8 mouse cellular contexts compared by ENCODE assay signal in the genomic region with DNA sequence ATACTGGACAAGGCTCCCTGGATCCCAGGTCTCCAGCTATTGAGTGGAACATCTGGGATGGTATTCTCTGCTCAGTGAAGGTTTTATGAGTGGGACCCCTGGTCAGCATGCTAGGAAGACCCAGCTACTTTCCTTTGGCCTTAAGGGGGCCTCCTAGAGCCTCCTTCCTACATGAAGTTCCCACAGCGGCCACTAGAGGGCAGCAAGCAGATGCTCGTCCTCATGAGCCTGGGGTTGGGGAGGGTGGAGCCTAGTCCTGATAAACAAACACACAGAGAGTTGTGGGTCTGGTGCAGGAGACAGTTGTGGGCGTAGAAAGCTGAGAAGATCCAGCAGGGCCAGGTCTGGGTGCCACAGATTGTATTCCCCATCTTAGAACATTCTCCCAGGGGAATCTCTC. TPM values are rescaled to one million over a fixed set of nuclear protein-coding genes. Genes with fewer than 3 reads are reported as not detected.
A peak's percentile ranks its signal among the peaks of the same experiment; 100 is the strongest.
DNase-seq lines count a peak whose midpoint lies in the region; ATAC-seq and TF ChIP-seq lines count a peak whose summit lies in the region.

No protein-coding gene starts in this region.

- H3K4me1 ChIP-seq in E14TG2a.4 (replicated peaks; ENCODE audit: low read depth, low read length) = peaks cover 61% of the 10 kb centered on the region
- no peaks in the 10 kb centered on the region for H3K4me1 ChIP-seq in forebrain, embryonic 13.5 days
- H3K4me1 ChIP-seq in liver, postnatal 0 days (ENCODE audit: insufficient read depth) = peaks cover 7% of the 10 kb centered on the region
- H3K4me1 ChIP-seq in olfactory bulb, adult 2 months (ENCODE audit: control insufficient read depth, insufficient read depth, low read length) = peaks cover 10% of the 10 kb centered on the region

- H3K27me3 ChIP-seq in E14TG2a.4 (ENCODE audit: insufficient read depth, low read length) = no peaks in the 10 kb centered on the region
- no peaks in the 10 kb centered on the region for H3K27me3 ChIP-seq in forebrain, embryonic 13.5 days
- no peaks in the 10 kb centered on the region for H3K27me3 ChIP-seq in liver, postnatal 0 days (ENCODE audit: insufficient read depth, low read length)

- no peak overlapping the region for H3K4me3 ChIP-seq in E14TG2a.4 (replicated peaks; ENCODE audit: low read length)
- no peak overlapping the region for H3K4me3 ChIP-seq in forebrain, embryonic 13.5 days
- H3K4me3 ChIP-seq in liver, postnatal 0 days (ENCODE audit: low read depth, low read length) = no peak overlapping the region
- no peak overlapping the region for H3K4me3 ChIP-seq in olfactory bulb, adult 2 months (ENCODE audit: insufficient read depth, low read depth, low read length)

- no peak for TF ChIP-seq POLR2A in olfactory bulb, adult 2 months (IDR thresholded peaks at IDR 0.05; ENCODE audit: insufficient read depth, low read depth, low read length)

- no peak overlapping the region for H3K4me2 ChIP-seq in forebrain, embryonic 13.5 days
- no peak overlapping the region for H3K4me2 ChIP-seq in liver, postnatal 0 days (ENCODE audit: low read depth, low read length)

- TF ChIP-seq CTCF in E14TG2a.4 (conservative IDR thresholded peaks at IDR 0.05; ENCODE audit: low read length) = peak; percentile 99
- TF ChIP-seq CTCF in liver, postnatal 0 days (IDR thresholded peaks at IDR 0.05; ENCODE audit: low read depth) = peak; percentile 100
- TF ChIP-seq CTCF in olfactory bulb, adult 2 months (IDR thresholded peaks at IDR 0.05; ENCODE audit: insufficient read depth, low read depth, low read length) = peak; percentile 95

- H3K36me3 ChIP-seq in E14TG2a.4 (ENCODE audit: insufficient read depth, low read length) = peaks cover 37% of the 10 kb centered on the region
- no peaks in the 10 kb centered on the region; the same call in 1 of the 2 replicates for H3K36me3 ChIP-seq in forebrain, embryonic 13.5 days (ENCODE audit: poor library complexity, severe bottlenecking)
- peaks cover 25% of the 10 kb centered on the region for H3K36me3 ChIP-seq in liver, postnatal 0 days (replicated peaks; ENCODE audit: insufficient read depth, low read length)

- no peak for TF ChIP-seq EP300 in liver, postnatal 0 days (IDR thresholded peaks at IDR 0.05; ENCODE audit: low read depth)

- WGBS in forebrain, embryonic 13.5 days = 0% methylated on average over 3 of the region's 3 CpGs
- WGBS in liver, postnatal 0 days (ENCODE audit: insufficient replicate concordance) = 7% methylated on average over 3 of the region's 3 CpGs
- WGBS in olfactory bulb, adult 2 months = 3% methylated on average over 3 of the region's 3 CpGs

- H3K9ac ChIP-seq in forebrain, embryonic 13.5 days = no peak overlapping the region
- H3K9ac ChIP-seq in liver, postnatal 0 days (replicated peaks) = no peak overlapping the region

- intact Hi-C loops in heart, postnatal 10 days (cut with DNase I) = loop anchor here (1.0 to 5.0 kb wide), 3 partner anchors 33 to 277 kb away; no protein-coding TSS in a partner anchor

- H3K27ac ChIP-seq in forebrain, embryonic 13.5 days = no peak overlapping the region
- no peak overlapping the region for H3K27ac ChIP-seq in liver, postnatal 0 days (ENCODE audit: low read depth)
- H3K27ac ChIP-seq in olfactory bulb, adult 2 months (ENCODE audit: insufficient read depth, low read depth, low read length) = 0 out of 2 replicates have a peak overlapping the region, but pooled peaks have one; percentile 21

- no peaks in the 10 kb centered on the region for H3K9me3 ChIP-seq in E14TG2a.4 (ENCODE audit: low read length)
- no peaks in the 10 kb centered on the region for H3K9me3 ChIP-seq in forebrain, embryonic 13.5 days (replicated peaks)
- no peaks in the 10 kb centered on the region for H3K9me3 ChIP-seq in liver, postnatal 0 days (ENCODE audit: low read length)

- DNase-seq in c-Kit-positive CD71-negative TER-119-negative erythroid progenitor cells, embryonic 14.5 days (ENCODE audit: low read depth) = peak; percentile 87
- peak; percentile 88 to 96 for DNase-seq in heart, postnatal 10 days
- DNase-seq in kidney, postnatal 4 days = peak; percentile 93 to 94
- DNase-seq in liver, postnatal 0 days = peak; percentile 90
- peak; percentile 50 to 66 for DNase-seq in thymus, adult 18-20 months

- ATAC-seq in forebrain, embryonic 13.5 days = peak; percentile 68
- ATAC-seq in liver, postnatal 0 days = peak; percentile 82

RNA-seq across cellular contexts. Expression of a gene that starts 9.1 kb away (rescaled TPM):
- 6.9 and 8.0 TPM in 2 replicates for polyA plus RNA-seq in forebrain, embryonic 13.5 days (2015; fragmentation: Nextera tagmentation; extraction: Ambion mirVana)
- 10 to 100 TPM; 19.7 to 23.4 TPM for total RNA-seq in heart, postnatal 10 days (2021)
- polyA plus RNA-seq in liver, postnatal 0 days (2015; fragmentation: Nextera tagmentation; extraction: Ambion mirVana) = 9.9 and 10.6 TPM in 2 replicates
- polyA plus RNA-seq in olfactory bulb, adult 2 months (2012; ENCODE audit: insufficient read depth, insufficient read length, low replicate concordance, missing spikeins) = not detected in 2 replicates

RNA-seq across cellular contexts. Expression of a gene that starts 10.2 kb away (rescaled TPM):
- 6.5 and 8.6 TPM in 2 replicates for polyA plus RNA-seq in forebrain, embryonic 13.5 days (2015; fragmentation: Nextera tagmentation; extraction: Ambion mirVana)
- total RNA-seq in heart, postnatal 10 days (2021) = 1 to 10 TPM; 1.8 to 2.2 TPM
- polyA plus RNA-seq in liver, postnatal 0 days (2015; fragmentation: Nextera tagmentation; extraction: Ambion mirVana) = 16.4 and 17.5 TPM in 2 replicates
- not detected in 2 replicates for polyA plus RNA-seq in olfactory bulb, adult 2 months (2012; ENCODE audit: insufficient read depth, insufficient read length, low replicate concordance, missing spikeins)

RNA-seq across cellular contexts. Expression of a gene that starts 36.0 kb away (rescaled TPM):
- 36.6 and 40.8 TPM in 2 replicates for polyA plus RNA-seq in forebrain, embryonic 13.5 days (2015; fragmentation: Nextera tagmentation; extraction: Ambion mirVana)
- 10 to 100 TPM; 31.3 to 34.9 TPM for total RNA-seq in heart, postnatal 10 days (2021)
- 3.7 and 3.8 TPM in 2 replicates for polyA plus RNA-seq in liver, postnatal 0 days (2015; fragmentation: Nextera tagmentation; extraction: Ambion mirVana)
- polyA plus RNA-seq in olfactory bulb, adult 2 months (2012; ENCODE audit: insufficient read depth, insufficient read length, low replicate concordance, missing spikeins) = not detected in 2 replicates
